Mouse (Mus musculus): ENCODE results near the gene Mrpl51. TPM values are rescaled to one million over a fixed set of nuclear protein-coding genes. Genes with fewer than 3 reads are reported as not detected.

Mrpl51 gene
- polyA plus RNA-seq, 1 experiment: not detected

DNA sequence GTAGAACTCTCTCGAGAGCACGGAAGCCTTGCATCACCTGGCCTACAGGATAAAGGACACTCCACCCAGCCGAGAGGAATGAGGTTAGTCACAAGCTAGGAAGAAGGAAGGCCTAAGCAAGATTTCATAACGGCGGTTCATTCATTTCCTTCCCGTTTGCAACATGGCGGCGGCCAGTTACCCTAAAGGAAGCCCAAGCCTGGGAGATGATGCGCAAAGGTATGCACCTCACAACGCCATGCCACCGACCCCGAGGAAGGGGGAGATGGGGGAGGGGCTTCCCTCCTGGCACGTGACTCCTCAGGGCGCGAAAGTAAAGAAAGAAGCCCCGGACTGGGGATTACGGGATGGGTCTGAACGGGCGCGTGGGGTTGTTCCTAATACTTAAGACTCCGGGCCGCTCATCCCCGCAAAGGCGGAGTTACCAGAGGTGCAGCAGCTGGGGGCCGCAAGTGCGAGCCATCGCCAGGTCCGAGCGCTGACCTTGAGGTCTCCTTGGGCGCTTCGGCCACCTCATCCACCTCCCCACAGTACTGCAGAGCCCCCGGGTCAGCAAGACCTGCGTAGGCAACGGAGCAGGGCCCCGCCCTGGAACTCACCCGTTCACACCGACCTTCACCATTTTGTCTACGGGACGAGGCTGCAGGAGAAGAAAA lies 26.8 kb upstream of the Mrpl51 start:
- Histone ChIP-seq H3K4me3 (ENCODE audit: insufficient read depth, low read depth, low read length) (peak overlapping the region; percentile 65), H3K27ac (ENCODE audit: insufficient read depth, low read depth, low read length) (peak overlapping the region; percentile 88), H3K4me1 (ENCODE audit: control insufficient read depth, insufficient read depth, low read length) (peaks cover 52% of the 10 kb centered on the region)
- WGBS: under 1% methylated on average over 39 of the region's 39 CpGs
- no peak for TF ChIP-seq CTCF (IDR thresholded peaks at IDR 0.05; ENCODE audit: insufficient read depth, low read depth, low read length)
- no peak for TF ChIP-seq POLR2A (IDR thresholded peaks at IDR 0.05; ENCODE audit: insufficient read depth, low read depth, low read length)

DNA sequence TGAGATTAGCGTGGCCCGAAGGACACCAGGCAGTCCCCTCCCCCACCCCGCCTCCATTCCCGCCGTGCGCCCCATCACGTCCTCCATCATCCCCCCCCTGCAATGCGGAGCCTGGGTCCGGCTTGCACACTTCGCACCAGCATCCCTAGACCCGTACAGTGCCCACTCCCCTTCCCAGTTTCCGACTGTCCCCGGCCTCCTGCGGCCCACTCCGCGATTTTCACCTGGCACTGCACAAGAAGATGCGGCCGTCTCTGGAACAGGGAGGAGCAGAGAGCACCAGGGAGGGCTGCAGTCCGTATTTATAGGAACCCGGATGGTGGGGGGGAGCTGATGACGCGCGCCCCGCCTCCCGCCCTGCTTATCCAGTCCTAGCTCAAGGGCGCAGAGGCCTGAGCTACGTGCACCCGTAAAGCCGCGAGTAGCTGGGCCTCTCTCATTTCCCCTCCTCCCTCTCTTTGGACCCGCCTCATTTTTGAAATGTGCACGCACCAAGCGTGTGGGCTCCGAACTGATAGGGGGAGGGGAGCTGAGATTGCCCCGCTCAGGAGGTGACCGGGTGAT lies 26.2 kb upstream of the Mrpl51 start:
- Histone ChIP-seq H3K4me3 (ENCODE audit: insufficient read depth, low read depth, low read length) (peak overlapping the region; percentile 65), H3K27ac (ENCODE audit: insufficient read depth, low read depth, low read length) (peak overlapping the region; percentile 88), H3K4me1 (ENCODE audit: control insufficient read depth, insufficient read depth, low read length) (peaks cover 48% of the 10 kb centered on the region)
- TF ChIP-seq CTCF (IDR thresholded peaks at IDR 0.05; ENCODE audit: insufficient read depth, low read depth, low read length): no peak
- TF ChIP-seq POLR2A (IDR thresholded peaks at IDR 0.05; ENCODE audit: insufficient read depth, low read depth, low read length): peak; percentile 100
- WGBS: 1% methylated on average over 36 of the region's 36 CpGs

DNA sequence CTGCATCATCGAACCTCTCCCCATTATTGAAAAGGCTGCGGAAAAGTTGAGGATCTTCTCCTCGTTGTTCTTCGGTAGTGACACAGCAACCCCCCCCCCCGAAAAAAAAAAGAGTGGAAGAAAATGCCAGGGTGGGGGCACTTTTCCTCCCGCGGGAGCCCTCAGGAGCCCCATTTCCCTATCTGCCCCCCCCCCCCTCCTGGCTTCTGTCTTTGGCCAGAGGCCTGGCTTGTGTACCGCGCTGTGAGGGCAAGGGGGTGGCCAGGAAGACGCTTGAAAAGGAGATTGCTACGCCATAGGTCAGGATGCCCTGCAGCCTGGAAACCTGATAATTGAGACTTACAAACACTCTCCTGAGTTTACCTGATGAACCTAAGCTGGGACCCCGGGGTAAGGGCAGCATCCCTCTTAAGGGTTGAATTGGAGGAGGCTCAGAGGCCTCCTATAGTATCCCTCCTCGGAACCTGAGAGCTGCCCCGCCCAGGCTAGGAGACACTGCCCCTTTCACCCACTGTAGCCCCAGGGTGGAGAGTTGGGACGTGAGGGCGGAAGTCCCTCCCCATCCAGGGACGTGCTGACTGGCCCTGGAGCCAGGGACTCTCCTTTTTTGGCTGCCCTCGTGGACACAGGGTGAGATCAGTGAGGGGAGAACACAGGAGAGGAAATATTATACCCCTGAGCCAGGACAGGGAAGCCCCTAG lies 25.4 kb upstream of the Mrpl51 start, which contains the start of gene Gapdh:
TSS of gene Gapdh (minus strand) at position 417 of the 701 bp plus-strand sequence.
- Histone ChIP-seq H3K4me3 (ENCODE audit: insufficient read depth, low read depth, low read length) (peak within 1 kb of the TSS; percentile 65), H3K27ac (ENCODE audit: insufficient read depth, low read depth, low read length) (peak within 1 kb of the TSS; percentile 88), H3K4me1 (ENCODE audit: control insufficient read depth, insufficient read depth, low read length) (peaks cover 41% of the 10 kb centered on the region)
- 1% methylated on average over 17 of the region's 18 CpGs for WGBS
- TF ChIP-seq CTCF (IDR thresholded peaks at IDR 0.05; ENCODE audit: insufficient read depth, low read depth, low read length): no peak
- no peak for TF ChIP-seq POLR2A (IDR thresholded peaks at IDR 0.05; ENCODE audit: insufficient read depth, low read depth, low read length)

DNA sequence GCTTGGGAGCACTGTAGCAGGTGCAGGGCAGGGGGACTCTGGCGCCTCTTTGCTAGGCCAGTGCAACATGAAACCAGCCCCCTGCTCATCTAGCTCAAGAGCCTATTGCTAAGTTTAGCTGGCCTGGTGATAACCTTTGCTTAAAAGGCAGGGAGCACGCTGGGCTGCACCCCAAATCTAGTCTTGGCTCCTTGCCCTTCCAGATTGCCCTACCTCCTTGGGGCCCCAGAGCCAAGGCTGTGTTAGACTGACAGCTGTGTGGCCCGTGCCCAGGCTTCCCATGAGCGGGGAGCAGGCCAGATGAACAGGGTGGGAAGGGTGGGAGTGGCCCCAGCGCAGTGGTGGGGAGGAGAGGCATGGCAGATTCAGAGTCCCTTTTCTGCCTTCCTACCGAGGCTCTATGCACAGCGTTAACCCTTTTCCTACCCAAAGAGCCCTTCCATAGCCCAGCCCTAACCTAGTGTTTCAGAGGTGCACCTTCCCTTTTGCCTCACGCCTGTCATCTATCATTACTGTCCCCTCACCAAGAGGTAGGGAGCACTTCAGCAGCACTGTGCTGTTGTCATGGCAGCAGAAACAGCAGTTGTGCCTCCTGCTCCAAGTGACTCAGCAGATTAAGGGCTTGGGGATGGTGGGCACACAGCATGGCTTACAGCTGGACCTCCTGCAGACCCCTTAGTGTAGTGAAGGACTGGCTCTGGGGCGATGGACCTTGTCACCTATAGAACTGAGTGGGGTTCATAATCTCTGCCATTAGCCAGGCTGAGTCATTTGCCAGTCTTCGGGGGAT lies 24.5 kb upstream of the Mrpl51 start:
- 14% methylated on average over 10 of the region's 10 CpGs for WGBS
- peaks cover 37% of the 10 kb centered on the region for H3K4me1 ChIP-seq (ENCODE audit: control insufficient read depth, insufficient read depth, low read length)
- TF ChIP-seq CTCF (IDR thresholded peaks at IDR 0.05; ENCODE audit: insufficient read depth, low read depth, low read length) (no peak), POLR2A (IDR thresholded peaks at IDR 0.05; ENCODE audit: insufficient read depth, low read depth, low read length) (no peak)
- peak overlapping the region; percentile 65 for H3K4me3 ChIP-seq (ENCODE audit: insufficient read depth, low read depth, low read length)
- H3K27ac ChIP-seq (ENCODE audit: insufficient read depth, low read depth, low read length): peak overlapping the region; percentile 82

DNA sequence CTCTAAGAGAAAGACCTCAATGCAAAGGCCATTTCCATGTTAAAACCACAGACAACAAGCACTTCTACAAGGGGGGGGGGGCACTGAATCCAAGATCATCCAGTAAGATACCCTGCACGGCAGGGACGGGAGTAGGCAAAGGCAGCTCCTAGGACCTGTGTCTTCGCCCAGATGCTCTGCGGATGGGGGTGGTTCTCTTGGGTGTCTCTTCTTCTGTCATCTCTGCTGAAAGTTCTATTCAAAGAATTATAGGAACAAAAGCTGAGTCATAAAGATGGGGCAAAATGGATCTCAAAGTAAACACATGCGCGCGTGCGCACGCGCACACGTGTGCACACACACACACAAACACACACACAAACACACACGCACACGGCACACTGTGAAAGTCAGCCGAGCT lies 23.5 kb upstream of the Mrpl51 start:
- Histone ChIP-seq H3K27ac (ENCODE audit: insufficient read depth, low read depth, low read length) (peak overlapping the region; percentile 82), H3K4me1 (ENCODE audit: control insufficient read depth, insufficient read depth, low read length) (peaks cover 33% of the 10 kb centered on the region)
- 62% methylated on average over 14 of the region's 14 CpGs for WGBS

DNA sequence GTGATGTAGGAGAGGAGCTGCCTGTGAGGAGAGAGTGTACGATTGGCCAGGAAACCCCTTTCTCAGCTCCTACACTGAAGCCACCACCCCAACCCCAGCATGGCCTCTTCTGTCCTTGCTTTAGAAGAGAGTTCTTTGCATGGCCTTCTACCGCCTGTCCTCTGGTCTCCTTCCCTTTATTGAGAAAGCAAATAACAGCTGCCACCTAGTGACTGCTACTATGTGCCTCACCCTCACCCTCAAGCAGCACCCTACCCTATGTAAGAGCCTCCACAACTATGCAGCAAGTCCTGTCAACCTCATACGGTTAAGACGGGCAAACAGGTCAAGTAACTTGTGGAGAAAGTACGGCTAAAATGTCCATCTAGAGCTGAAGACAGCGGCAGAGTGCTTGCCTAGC lies 21.4 kb upstream of the Mrpl51 start:
- TF ChIP-seq POLR2A (IDR thresholded peaks at IDR 0.05; ENCODE audit: insufficient read depth, low read depth, low read length) (no peak), CTCF (IDR thresholded peaks at IDR 0.05; ENCODE audit: insufficient read depth, low read depth, low read length) (no peak)
- WGBS: 85% methylated on average over 6 of the region's 6 CpGs
- Histone ChIP-seq H3K4me3 (ENCODE audit: insufficient read depth, low read depth, low read length) (no peak overlapping the region), H3K4me1 (ENCODE audit: control insufficient read depth, insufficient read depth, low read length) (peaks cover 27% of the 10 kb centered on the region), H3K27ac (ENCODE audit: insufficient read depth, low read depth, low read length) (no peak overlapping the region)

More for the DNA sequence above, 23.5 kb upstream of the Mrpl51 start:
- H3K4me3 ChIP-seq (ENCODE audit: insufficient read depth, low read depth, low read length): no peak overlapping the region
- TF ChIP-seq POLR2A (IDR thresholded peaks at IDR 0.05; ENCODE audit: insufficient read depth, low read depth, low read length) (no peak), CTCF (IDR thresholded peaks at IDR 0.05; ENCODE audit: insufficient read depth, low read depth, low read length) (no peak)

DNA sequence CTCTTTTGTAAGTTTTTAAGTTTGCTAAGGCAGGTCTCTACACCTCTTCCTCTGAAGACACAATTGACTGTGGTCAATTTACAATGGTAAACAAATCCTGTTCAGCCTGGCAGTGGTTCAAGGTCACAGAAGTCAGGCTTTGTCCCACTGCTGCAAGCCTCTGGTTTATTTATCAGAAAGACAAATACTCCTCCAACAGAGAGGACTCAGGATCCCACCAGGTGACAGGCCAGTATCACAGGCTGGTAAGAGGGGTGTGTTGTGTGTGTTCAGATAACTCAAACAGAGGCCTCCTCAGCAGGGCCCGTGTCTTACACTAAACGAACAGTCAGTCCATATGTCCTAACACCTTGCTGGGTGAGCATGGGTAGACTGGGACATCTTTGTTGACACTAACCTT lies 19.1 kb upstream of the Mrpl51 start:
- no peak overlapping the region for H3K27ac ChIP-seq (ENCODE audit: insufficient read depth, low read depth, low read length)
- no peak for TF ChIP-seq CTCF (IDR thresholded peaks at IDR 0.05; ENCODE audit: insufficient read depth, low read depth, low read length)
- no peak for TF ChIP-seq POLR2A (IDR thresholded peaks at IDR 0.05; ENCODE audit: insufficient read depth, low read depth, low read length)
- H3K4me1 ChIP-seq (ENCODE audit: control insufficient read depth, insufficient read depth, low read length): peaks cover 13% of the 10 kb centered on the region
- no peak overlapping the region for H3K4me3 ChIP-seq (ENCODE audit: insufficient read depth, low read depth, low read length)
- 86% methylated on average over 2 of the region's 2 CpGs for WGBS

DNA sequence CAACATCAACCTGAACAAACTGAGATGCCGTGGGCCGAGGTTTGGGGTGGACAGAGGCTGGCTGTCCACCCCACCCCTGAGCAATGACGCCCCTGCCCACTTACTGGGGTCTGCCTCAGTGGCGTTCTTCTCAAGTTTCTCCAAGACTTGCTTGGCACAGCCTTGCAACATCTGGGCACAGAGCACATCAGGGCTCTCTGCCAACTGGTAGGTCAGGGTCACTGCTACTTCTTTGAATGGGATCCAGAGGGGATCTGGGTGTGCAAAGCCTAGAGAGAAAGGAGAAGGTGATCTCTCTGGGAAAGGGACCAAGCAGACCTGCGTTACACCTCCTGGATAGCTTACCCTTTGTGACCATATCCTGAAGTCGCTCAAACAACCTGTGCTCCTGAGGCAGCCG lies 18.3 kb upstream of the Mrpl51 start:
- WGBS: 92% methylated on average over 7 of the region's 7 CpGs
- no peak overlapping the region for H3K4me3 ChIP-seq (ENCODE audit: insufficient read depth, low read depth, low read length)
- peaks cover 5% of the 10 kb centered on the region; the same call in 1 of the 2 replicates for H3K4me1 ChIP-seq (ENCODE audit: control insufficient read depth, insufficient read depth, low read length)
- H3K27ac ChIP-seq (ENCODE audit: insufficient read depth, low read depth, low read length): no peak overlapping the region
- TF ChIP-seq POLR2A (IDR thresholded peaks at IDR 0.05; ENCODE audit: insufficient read depth, low read depth, low read length) (no peak), CTCF (IDR thresholded peaks at IDR 0.05; ENCODE audit: insufficient read depth, low read depth, low read length) (no peak)

All from olfactory bulb, adult 2 months (tissue).